Mouse (Mus musculus) megakaryocyte, embryonic 14.5 days (primary cell): ENCODE data around the gene Isl1. TPM values are rescaled to one million over a fixed set of nuclear protein-coding genes. Genes with fewer than 3 reads are reported as not detected.

ENCODE experiments used
- H3K27me3 ChIP-seq: replicated peaks from 2 replicates; pipeline ENCODE3; 2012; ENCODE audit warnings: inconsistent platforms
- H3K36me3 ChIP-seq: replicated peaks from 2 replicates; pipeline ENCODE3; 2012; ENCODE audit warnings: low read length, inconsistent platforms, mixed read lengths
- H3K4me1 ChIP-seq: 2 replicates; pipeline ENCODE4 v1.6.1; 2012; ENCODE audit warnings: inconsistent platforms
- H3K4me3 ChIP-seq: replicated peaks from 2 replicates; pipeline ENCODE3; 2012; ENCODE audit warnings: moderate library complexity, mild to moderate bottlenecking, inconsistent platforms
- H3K9me3 ChIP-seq: 2 replicates; pipeline ENCODE4 v1.6.1; 2012; ENCODE audit warnings: inconsistent platforms
- FLI1 ChIP-seq: IDR thresholded peaks from 2 replicates; pipeline ENCODE4 v1.6.1; 2012; ENCODE audit warnings: low read length, inconsistent platforms, mixed read lengths
- GATA1 ChIP-seq: IDR thresholded peaks from 3 replicates; pipeline ENCODE4 v1.6.1; 2012; ENCODE audit warnings: mixed read lengths, low read length, inconsistent platforms, borderline replicate concordance
- polyA plus RNA-seq: library from polyadenylated mRNA; stranded (reverse); fragments of >175 nt; gene quantifications from 2 replicates; pipeline ENCODE4 v1.2.3, GENCODE M21; 2012; ENCODE audit warnings: low replicate concordance; ENCODE audit not compliant: insufficient read depth

The Isl1 gene
- polyA plus RNA-seq, result not detected in 2 replicates

DNA sequence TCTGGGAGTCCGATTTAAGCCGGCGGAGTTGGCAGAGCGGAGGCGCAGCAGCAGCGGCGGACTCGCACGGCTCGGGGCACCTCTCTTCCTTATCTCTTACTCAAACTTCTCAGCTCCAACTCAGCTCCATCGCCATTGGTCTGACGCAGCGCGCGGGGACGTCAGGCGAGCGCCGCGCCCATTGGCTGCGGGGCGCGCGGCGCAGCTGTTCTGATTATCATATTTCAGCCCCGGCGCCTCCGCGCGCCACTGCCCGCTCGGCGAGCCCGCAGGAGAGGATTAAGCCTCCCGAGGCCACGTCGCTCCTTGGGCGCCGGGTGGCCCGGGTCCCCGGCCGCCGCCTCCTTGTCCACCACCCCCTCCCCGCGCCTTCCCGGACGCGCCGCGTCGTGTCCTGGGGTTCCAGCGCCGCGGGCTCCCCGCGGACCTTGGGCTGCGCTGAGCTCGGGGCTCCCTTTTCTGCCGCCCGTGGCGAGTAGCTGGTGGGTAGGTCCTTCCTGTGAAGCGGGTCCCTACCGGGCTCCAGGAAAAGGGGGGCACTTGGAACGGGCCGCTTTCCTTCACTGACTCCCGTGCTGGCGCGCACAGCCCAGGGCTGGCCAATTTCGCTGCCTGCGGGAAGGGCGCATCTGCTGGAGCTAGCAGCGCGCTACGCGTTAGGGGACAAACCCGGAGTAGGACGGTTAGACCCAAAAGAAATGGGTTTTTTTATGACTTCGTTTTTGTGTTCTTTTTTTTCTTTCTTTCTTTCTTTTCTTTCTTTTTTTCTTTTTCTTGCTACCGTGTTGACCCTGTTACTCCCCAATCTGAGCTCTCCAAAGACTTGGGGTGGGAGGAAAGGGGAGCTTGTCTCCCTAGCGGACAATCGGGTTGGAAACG, at the start of gene Isl1:
Gene Isl1, minus strand, starts transcription at position 106 of the 879 bp plus-strand sequence.
- H3K9me3 ChIP-seq, result peaks cover 4% of the 10 kb centered on the region; the same call in 1 of the 2 replicates
- H3K4me3 ChIP-seq, result peak within 1 kb of the TSS; percentile 82
- H3K36me3 ChIP-seq, result no peaks in the 10 kb centered on the region
- peaks cover 78% of the 10 kb centered on the region for H3K27me3 ChIP-seq
- TF ChIP-seq GATA1 (no peak), FLI1 (no peak)
- H3K4me1 ChIP-seq, result peaks cover 10% of the 10 kb centered on the region

DNA sequence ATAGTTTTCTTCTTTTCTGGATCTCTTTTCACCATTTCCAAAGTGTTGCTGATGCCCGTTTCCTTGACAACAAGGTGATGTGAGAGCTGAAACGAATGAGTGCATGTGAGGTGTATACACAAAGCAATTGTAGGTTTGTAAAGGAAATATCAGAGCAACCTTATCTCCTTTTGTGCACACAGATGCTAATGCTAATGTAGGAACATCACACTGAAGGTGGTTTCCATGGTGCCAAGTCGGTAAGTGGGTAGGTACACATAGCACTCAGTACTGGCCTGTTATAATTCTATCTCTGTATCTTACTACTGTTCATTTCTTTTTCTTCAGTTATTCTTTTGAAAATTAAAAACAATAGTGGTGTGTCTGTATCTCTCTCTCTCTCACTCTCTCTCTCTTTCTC, 26.3 kb upstream of the Isl1 start:
- peaks cover 8% of the 10 kb centered on the region; the same call in 1 of the 2 replicates for H3K9me3 ChIP-seq
- TF ChIP-seq GATA1 (no peak), FLI1 (no peak)
- H3K4me1 ChIP-seq, result no peaks in the 10 kb centered on the region
- no peaks in the 10 kb centered on the region for H3K36me3 ChIP-seq
- no peak overlapping the region for H3K4me3 ChIP-seq
- H3K27me3 ChIP-seq, result no peaks in the 10 kb centered on the region

DNA sequence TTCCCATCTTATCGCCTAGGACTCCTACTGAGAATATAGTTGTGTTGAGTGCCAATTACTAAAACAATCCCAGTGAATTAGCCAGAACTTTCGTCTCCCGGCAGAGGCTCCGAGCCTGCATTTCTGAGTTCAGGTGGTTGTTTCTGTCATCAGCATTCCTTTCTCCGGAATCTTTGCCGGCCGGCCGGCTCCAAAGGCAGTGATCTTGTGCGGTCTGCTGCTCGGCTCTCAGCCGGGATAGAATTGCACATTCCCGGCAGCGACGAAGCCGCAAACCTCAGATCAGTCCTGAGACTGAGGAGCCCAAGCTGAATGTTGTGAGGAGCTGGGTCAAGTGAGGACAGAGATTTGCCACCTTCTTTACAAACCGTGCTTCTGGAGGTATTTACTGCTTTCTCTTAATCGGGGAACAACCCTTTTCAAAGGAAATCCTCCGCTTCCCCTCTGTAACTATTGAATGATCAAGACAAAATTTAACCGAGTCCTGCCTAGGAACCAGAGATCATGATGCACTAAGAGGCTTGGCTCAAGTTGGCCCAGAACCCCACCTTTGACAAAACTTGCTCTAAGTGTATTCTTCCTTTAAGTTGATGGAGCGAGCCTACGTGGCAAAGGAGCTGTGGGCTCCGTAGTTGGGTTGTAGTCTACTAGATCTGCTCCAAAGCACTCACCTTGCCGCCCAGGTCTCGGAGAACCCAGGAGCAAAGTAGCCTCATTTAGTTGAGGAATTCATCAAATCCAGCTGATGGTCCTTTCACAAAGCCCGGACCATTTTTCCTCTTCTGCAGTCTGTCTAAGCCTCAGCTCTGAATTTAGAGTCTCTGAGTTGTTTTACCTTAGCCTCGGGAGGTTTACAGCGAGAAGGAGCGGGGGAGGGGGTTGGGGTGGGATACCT, 4.4 kb upstream of the Isl1 start:
- no peak for TF ChIP-seq FLI1
- no peak for TF ChIP-seq GATA1

DNA sequence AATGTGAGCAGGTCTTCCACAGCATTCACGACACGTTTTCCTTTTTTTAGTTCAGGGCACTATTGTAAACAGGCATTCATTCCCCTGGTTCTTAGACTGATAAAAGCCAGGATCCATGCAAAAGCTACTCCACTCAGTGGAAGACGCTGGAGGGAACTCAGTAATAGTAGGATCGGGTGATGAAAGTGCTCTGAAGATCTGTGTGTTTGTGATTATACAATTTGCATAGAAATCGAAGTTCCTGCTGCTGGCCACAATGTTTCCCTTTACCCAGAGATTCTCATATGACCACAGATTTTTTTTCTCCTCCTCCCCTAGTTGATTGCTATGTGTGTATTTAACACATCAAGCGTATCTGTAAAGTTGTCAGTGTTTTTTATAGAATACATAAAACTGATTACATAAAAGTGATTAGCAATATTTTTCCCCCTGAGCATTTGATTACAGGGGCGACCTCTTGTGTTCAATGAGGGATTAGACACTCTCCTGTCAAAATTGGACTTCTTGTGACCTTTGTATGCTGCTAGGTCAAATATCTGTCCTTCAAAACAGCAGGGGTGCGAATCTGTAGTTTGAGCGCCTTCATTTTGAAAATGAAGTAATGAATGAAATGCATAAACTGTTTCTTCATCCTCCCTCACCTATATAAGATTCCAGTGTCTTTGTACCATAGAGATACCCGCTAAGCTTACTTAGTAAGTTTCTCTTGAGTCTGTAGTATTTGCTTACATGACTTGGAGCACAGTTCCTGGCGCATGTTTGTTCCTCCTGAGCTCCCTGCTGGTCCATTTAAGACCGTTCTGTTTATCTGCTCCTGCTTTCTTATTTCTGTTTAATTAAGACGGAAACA, 2.6 kb upstream of the Isl1 start:
- TF ChIP-seq GATA1 (no peak), FLI1 (no peak)
- Histone ChIP-seq H3K4me1 (peaks cover 10% of the 10 kb centered on the region), H3K9me3 (no peaks in the 10 kb centered on the region), H3K4me3 (no peak overlapping the region), H3K36me3 (no peaks in the 10 kb centered on the region), H3K27me3 (peaks cover 61% of the 10 kb centered on the region)

More for the DNA sequence above, 4.4 kb upstream of the Isl1 start:
- H3K27me3 ChIP-seq, result peaks cover 54% of the 10 kb centered on the region
- H3K9me3 ChIP-seq, result no peaks in the 10 kb centered on the region
- peaks cover 10% of the 10 kb centered on the region for H3K4me1 ChIP-seq
- no peaks in the 10 kb centered on the region for H3K36me3 ChIP-seq
- H3K4me3 ChIP-seq, result no peak overlapping the region

DNA sequence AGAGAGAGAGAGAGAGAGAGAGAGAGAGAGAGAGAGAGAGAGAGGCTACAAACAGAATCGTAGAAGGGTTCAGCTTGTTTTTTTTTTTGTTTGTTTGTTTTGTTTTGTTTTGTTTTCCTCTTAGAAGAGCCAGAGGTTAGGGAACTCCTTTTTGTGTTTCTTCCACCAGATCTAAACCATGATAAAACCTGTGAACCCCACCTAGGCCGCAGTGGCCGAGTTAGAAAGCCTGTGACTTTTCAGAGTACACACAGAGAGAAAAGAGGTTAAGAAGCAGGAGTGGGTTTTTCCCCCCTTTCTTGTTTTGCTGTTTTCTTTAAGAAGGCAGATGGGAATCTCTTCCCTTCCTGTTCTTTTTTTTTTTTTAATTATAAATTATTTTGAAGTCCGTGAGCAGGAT, 1.5 kb upstream of the Isl1 start:
- Histone ChIP-seq H3K27me3 (peaks cover 69% of the 10 kb centered on the region), H3K4me3 (no peak overlapping the region), H3K36me3 (no peaks in the 10 kb centered on the region), H3K4me1 (peaks cover 10% of the 10 kb centered on the region), H3K9me3 (no peaks in the 10 kb centered on the region)
- TF ChIP-seq GATA1 (no peak), FLI1 (no peak)

DNA sequence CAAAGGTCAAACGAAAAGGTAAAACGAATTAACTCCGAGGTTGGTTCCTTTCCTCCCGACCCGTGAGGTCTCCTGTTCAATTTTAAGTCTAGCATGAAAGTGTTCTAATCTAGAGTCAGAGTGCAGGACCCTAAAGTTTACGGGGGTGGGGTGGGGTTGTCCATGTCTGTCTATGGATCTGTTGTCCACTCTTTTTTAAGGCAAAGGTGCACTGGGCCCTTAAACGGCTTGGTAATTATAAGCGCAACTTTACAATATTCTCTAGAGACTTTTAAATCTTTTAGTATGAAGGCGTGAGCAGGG, 925 bp upstream of the Isl1 start:
- TF ChIP-seq GATA1, result no peak
- no peak for TF ChIP-seq FLI1

DNA sequence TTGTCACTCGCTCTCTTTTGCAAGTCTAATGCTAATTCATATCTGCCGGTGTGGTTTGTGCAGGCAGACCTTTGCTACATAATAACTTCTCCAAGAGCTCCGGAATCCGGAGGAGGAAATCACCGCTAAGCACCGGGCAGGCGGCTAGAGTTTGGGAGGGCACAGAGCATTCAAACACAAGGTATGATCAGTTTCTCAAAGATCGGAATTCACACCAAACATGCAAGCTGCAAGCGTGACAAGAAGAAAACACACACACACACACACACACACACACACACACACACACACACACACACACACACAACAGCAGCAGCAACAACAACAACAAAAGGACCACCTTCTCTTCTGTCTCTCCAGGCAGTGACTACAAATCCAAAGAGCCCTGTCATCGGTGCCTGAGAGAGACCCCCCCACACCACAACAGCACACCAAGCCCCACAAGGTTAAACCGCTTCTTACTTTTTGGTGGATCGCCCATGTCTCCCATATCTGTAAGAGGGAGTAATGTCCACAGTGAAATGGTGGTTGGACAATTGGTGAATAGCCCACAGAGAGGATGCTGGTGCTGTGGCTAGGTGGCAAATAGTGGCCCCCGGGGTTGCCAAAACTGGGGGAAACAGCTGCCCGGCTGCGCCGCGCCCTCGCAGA, 431 bp downstream of the Isl1 start:
- Histone ChIP-seq H3K36me3 (no peaks in the 10 kb centered on the region), H3K4me1 (peaks cover 10% of the 10 kb centered on the region), H3K4me3 (peak overlapping the region; percentile 82), H3K9me3 (peaks cover 5% of the 10 kb centered on the region; the same call in 1 of the 2 replicates), H3K27me3 (peaks cover 78% of the 10 kb centered on the region)
- TF ChIP-seq GATA1 (no peak), FLI1 (no peak)

More for the DNA sequence above, 925 bp upstream of the Isl1 start:
- Histone ChIP-seq H3K36me3 (no peaks in the 10 kb centered on the region), H3K9me3 (no peaks in the 10 kb centered on the region), H3K27me3 (peaks cover 72% of the 10 kb centered on the region), H3K4me3 (no peak overlapping the region), H3K4me1 (peaks cover 10% of the 10 kb centered on the region)

DNA sequence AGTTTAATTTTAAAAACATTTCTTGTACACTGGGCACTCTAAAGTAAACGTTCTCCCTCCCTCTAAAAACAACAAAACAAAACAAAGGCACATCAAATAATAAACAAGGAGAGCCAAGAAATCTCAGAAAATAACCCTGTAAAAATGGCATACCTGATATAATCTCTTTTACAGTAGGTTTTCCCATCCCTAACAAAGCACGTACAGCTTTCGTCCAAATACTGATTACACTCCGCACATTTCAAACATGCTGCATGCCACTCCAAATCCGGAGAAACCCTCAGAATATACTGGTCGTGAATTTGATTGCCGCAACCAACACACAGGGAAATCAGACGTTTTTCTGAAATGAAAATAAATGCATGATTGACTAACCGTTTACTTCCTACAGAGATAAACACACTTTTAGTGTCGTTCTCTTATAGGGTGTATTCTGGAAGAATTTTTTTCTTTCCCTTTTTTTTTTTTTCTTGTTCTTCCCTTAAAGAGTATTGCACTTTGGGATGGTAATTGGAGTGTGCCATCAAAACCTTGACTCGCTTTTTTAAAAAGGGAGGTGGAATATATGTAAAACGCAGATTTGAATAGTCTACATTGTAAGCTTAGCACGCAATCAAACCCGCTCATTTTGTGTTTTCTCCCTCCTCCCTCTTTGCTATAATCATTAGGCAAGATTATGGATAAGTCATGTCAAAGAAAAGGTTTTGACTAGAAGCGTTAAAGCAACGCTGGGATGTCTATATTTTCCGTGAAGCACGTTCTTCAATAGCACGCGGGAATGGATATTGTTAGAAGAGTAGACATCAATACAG, 1.2 kb downstream of the Isl1 start:
- Histone ChIP-seq H3K36me3 (no peaks in the 10 kb centered on the region), H3K4me1 (peaks cover 10% of the 10 kb centered on the region), H3K4me3 (no peak overlapping the region), H3K9me3 (peaks cover 5% of the 10 kb centered on the region; the same call in 1 of the 2 replicates), H3K27me3 (peaks cover 77% of the 10 kb centered on the region)
- TF ChIP-seq FLI1 (no peak), GATA1 (no peak)
